Mouse (Mus musculus) olfactory bulb, adult 2 months (tissue): ENCODE results near the gene Bicc1.

Source experiments
- CTCF ChIP-seq: fragments of 200-500 bp; IDR thresholded peaks from 2 replicates; pipeline ENCODE4 v1.5.1; 2012; ENCODE audit warnings: low read depth, mild to moderate bottlenecking, low read length, moderate library complexity; ENCODE audit not compliant: insufficient read depth
- POLR2A ChIP-seq: fragments of 200-500 bp; IDR thresholded peaks from 2 replicates; pipeline ENCODE4 v1.6.1; 2012; ENCODE audit warnings: mild to moderate bottlenecking, low read depth, low read length, moderate library complexity; ENCODE audit not compliant: insufficient read depth

DNA sequence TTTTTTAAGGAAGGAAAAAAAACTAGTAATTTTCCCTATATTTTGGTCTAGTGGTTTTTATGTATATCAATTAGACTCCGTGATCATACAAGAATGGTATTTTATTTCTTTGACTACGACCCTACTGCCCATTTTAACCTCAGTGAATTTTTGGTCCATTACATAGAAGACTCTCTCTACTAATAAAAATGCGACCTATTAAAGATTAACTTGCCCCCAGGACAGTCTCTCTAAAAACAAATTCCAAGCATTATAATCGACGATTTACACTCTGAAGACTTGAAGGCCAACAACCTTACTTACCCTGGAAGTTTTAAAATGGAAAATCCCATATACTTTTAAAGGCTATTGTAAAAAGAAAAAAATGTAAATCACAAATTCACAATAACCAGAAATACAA lies 2.9 kb downstream of the Bicc1 start:
- TF ChIP-seq CTCF (no peak), POLR2A (no peak)
